Mouse (Mus musculus) embryonic stem cell, embryonic (primary cell): Measurements from ENCODE around the gene Olfr1282.
"Not testable (repeated sequence)": the region's sequence is repeated elsewhere in the genome, so short reads cannot be mapped to it uniquely, and the experiment has no call there.

Experiments
- CTCF ChIA-PET, 4 experiments: fragments of 300-600 bp in 2 of 4; fragments of 350-600 bp in 2 of 4; sonication (Branson Sonifier 250); formaldehyde crosslinking; loops; one replicate each; lab custom pipeline; 2022; ENCODE audit warnings: inconsistent platforms in 2 of 4; lab: Charles Lee
- POLR2A ChIA-PET, 4 experiments: fragments of 300-600 bp in 2 of 4; fragments of 350-600 bp in 2 of 4; sonication (Branson Sonifier 250); formaldehyde crosslinking; loops; one replicate each; lab custom pipeline; 2022; ENCODE audit warnings: antibody characterized with exemption in 4 of 4, inconsistent platforms in 1 of 4; lab: Charles Lee

The Olfr1282 gene

DNA sequence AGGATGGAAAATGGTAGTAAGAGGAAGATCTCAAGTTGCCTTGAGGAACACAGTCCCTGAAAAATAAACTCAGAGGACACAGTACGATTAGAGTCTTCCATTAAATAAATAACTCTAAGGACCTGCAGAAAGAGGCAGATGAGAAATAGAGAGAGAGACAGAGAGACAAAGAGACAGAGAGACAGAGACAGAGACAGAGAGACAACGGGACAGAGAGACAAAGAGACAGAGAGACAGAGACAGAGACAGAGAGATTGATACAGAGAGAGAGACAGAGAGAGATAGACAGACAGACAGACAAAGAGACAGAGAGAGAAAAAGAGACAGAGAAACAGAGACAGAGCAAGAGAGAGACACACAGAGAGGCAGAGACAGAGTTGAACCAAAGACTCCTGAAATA lies at the start of gene Olfr1282:
TSS of gene Olfr1282 (minus strand) at position 101 of the 400 bp plus-strand sequence.
- POLR2A ChIA-PET, result no interaction called here
- CTCF ChIA-PET, result no interaction called here

DNA sequence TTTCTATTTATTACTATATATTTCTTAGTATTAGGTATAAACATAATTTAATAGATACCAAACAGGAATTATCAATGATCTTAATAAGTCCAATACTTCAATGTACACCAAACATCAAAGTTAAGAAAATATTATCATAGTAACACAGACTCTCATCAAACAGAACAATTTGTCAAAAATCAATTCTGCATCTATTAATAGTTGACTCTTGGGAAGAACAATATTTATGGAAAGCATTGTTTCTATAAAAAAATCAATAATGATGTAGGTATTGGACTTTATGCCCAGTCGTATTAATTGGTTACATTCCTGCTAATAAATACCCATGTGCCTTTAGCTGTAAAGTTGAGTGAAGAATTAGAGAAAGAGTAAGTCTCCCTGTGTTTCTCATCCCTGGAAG lies 39.3 kb upstream of the Olfr1282 start, which contains the start of gene Olfr1284:
TSS of gene Olfr1284 (plus strand) at position 301 of the 400 bp plus-strand sequence.
- POLR2A ChIA-PET, result no interaction called here
- CTCF ChIA-PET, result no interaction called here

DNA sequence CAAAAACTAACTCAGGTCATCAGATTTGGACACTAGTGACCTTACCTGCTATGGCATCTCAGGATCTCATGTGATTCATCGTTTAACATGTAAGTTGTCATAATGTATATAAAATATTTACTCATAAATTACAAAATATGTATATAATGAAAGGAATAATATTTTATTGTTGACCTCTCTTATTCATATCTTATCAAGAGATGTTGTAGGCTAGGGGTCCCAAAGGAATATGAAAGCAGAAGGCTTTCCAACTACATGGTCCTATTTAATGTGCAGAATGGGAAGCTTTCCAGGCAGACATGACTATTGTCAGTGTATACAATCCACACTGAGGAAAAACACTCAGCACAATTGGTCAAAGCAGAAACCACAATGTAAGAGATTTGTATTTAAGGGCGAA lies 30.6 kb upstream of the Olfr1282 start, which contains the start of gene Olfr1283:
TSS of gene Olfr1283 (plus strand) at position 301 of the 400 bp plus-strand sequence.
- CTCF ChIA-PET, result no interaction called here
- POLR2A ChIA-PET, result no interaction called here

DNA sequence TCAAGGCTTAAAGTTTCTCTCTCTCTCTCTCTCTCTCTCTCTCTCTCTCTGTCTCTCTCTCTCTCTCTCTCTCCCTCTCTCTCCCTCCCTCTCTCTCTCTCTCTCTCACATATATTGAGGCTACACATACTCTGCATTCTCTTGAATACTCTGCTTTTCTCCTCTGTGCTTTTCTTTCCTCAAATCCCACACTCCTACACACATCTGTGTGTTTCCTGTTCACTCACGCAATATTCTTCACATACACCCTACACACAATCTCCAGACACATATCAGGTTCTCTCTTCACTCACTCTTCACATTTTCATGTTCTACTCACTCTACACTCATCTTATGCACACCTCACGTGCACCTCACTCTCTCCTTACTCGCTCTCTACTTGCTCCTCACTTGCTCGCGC lies 2.2 kb downstream of the Olfr1282 start:
- POLR2A ChIA-PET, CTCF ChIA-PET: not testable (repeated sequence)

DNA sequence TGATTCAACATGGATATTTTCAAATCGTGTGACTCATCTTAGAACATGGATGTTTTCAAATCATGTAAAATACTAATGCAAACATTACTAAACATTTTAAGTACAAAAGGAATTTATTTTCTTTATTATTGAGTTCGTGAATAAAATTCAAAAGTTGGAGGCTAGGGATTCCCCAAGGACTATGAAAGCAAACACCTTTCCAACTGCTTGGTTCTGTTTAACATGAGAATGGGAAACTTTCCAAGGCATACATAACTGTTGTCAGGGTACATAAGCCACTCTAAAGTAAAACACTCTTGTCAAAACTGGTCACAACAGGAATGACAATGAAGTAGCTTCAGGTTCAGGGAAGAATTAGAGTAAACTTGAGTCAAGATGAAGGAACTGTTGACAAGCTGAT lies 9.7 kb downstream of the Olfr1282 start, which contains the start of gene Olfr1281:
TSS of gene Olfr1281 (plus strand) at position 301 of the 400 bp plus-strand sequence.
- ChIA-PET POLR2A (no interaction called here), CTCF (no interaction called here)

DNA sequence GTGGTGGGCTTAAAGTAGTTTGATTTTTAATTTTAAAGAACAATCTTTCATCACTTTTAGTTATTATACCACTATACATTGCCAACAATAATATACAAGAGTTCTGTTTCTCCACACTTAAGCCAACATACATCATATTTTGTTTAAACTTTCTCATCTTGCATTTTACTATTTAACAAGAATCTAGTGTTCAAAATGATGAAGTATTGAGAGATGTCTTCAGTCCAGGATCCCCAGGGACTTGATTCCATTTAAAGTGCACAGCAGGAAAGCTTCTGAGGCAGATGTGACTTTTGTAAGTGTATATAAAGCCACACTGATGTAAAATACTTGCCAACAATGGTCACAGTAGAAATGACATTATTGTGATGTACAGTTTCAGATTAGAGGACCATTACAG lies 22.2 kb downstream of the Olfr1282 start, which contains the start of gene Olfr1280:
TSS of gene Olfr1280 (plus strand) at position 301 of the 400 bp plus-strand sequence.
- CTCF ChIA-PET, result no interaction called here
- POLR2A ChIA-PET, result no interaction called here

DNA sequence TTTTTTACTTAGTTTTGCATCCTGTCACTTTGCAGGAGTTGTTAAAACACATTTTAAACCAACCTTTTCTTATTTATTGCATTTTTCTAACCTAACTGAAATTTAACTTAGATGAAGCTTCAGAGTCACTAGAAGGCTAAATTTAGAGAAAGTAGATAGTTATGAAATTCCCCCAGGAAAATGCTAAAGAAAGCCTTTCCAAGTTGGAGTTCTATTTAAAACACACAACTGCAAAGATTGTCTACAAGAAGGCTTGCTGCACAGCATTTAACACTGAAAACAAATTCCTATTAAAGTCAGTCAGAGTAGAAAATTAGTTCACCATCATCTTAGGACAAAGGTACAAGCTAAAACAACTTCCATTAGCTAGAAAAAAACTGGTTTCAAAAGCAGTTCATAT lies 35.5 kb downstream of the Olfr1282 start, which contains the start of gene Olfr1279:
TSS of gene Olfr1279 (plus strand) at position 262 of the 400 bp plus-strand sequence.
- ChIA-PET CTCF (no interaction called here), POLR2A (no interaction called here)

DNA sequence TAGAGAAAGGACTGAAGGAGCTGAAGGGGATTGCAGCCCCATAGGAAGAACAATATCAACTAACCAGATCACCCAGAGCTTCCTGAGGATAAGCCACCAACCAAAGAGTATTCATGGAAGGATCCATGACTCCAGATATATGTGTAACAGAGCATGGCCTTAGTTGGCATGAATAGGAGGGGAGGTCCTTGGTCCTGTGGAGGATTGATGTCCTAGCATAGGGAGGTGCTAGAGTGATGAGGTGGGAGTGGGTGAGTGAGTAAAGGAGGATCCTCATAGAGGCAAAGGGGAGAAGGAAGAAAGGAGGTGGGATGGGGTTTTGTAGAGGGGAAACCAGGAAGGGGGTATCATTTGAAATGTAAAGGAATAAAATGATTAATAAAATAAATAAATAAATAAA lies 37.3 kb downstream of the Olfr1282 start:
- POLR2A ChIA-PET, result no interaction called here
- CTCF ChIA-PET, result no interaction called here

DNA sequence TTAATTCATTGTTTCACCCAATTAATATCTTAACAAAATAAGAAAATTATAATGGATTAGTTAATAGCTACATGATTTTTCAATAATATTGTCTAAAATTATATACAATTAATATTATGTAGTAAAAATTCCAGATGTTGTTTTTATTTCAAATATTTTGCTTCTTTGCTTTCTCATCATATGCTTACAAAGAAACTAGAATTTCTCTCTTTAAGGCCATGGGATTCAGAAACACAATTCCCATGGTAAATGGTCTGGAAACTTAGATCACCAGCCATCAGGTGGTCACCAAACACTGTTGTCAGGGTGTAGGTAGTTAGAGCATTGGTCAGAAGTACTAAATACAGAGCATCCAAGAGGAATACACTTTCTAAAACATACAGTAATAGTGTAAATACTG lies 46.0 kb downstream of the Olfr1282 start, which contains the start of gene Olfr1278:
TSS of gene Olfr1278 (plus strand) at position 301 of the 400 bp plus-strand sequence.
- POLR2A ChIA-PET, result no interaction called here
- CTCF ChIA-PET, result no interaction called here
